Mouse (Mus musculus): Measurements from ENCODE around the gene Grid1.

DNA sequence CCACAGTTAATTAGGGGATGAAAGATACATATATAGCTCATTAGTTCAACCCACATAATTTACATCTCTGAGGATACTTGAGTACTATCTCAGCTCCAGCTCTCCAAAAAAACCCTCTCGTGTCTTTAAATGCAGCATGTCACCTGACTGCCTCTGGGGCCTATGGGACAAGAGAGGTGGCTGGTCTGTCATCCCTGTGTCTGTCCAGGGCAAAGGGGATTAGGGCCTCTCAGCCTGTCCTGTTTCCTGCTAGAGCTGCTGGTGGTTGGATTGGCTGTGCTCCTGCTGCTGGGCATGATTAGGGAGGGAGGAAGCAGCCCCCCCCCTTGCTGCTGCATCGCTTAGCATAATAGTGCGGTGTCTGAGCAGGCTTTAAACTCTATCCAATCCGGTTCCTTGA lies 88.9 kb downstream of the Grid1 start:
- TF ChIP-seq GATA1 (IDR thresholded peaks at IDR 0.05; ENCODE audit: borderline replicate concordance, low read length) (no peak), FLI1 (IDR thresholded peaks at IDR 0.05; ENCODE audit: low read length) (no peak)
